Mouse (Mus musculus) bone marrow, adult 2 months (tissue): ENCODE measurements around the gene Btd.

Source experiments
- CTCF ChIP-seq: fragments of 200-500 bp; IDR thresholded peaks from 2 replicates; pipeline ENCODE4 v1.5.1; 2011; ENCODE audit warnings: low read length, control low read depth; ENCODE audit not compliant: control insufficient read depth, insufficient read depth
- POLR2A ChIP-seq: fragments of 200-500 bp; IDR thresholded peaks from 2 replicates; pipeline ENCODE4 v1.6.1; 2011; ENCODE audit warnings: low read depth, mild to moderate bottlenecking, control low read depth, low read length, borderline replicate concordance; ENCODE audit not compliant: control insufficient read depth

DNA sequence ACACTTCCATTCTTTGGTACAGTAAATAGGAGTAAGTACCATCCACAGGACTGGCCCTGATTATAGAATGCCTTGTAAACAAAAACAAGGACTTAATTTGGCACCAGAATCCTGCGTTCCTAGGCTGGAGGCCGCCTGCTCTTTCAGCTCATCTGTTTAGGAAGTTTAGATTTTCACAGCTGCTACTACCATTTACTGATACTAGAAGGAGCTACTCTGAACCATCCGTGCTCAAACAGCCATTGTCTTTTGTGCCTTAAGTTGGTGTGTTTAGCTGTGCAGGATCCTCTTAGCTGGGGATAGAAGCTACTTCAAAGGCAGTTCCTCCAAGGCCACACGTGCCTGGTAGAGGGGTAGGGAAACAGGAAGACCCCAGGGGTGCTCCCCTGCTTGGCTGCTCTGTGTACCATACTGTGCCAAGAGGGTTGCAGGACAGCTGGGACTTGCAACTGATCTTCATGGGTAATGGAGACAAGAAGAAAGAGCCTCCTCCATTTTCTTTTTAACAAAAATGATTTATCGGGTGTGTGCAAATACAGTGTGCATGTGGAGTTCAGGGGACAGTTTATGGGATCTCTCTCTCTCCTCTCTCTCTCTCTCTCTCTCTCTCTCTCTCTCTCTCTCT is 41.2 kb downstream of the Btd start:
- TF ChIP-seq CTCF = no peak
- no peak for TF ChIP-seq POLR2A
